Mouse (Mus musculus) olfactory bulb, adult 2 months (tissue): ENCODE measurements around the gene Fsip1. TPM values are rescaled to one million over a fixed set of nuclear protein-coding genes. Genes with fewer than 3 reads are reported as not detected.

ENCODE experiments used
- H3K27ac ChIP-seq: fragments of 200-500 bp; 2 replicates; pipeline ENCODE4 v1.5.1; 2012; ENCODE audit warnings: low read depth, low read length; ENCODE audit not compliant: insufficient read depth
- H3K4me1 ChIP-seq: fragments of 200-500 bp; 2 replicates; pipeline ENCODE4 v1.6.1; 2012; ENCODE audit warnings: low read length; ENCODE audit not compliant: control insufficient read depth, insufficient read depth
- H3K4me3 ChIP-seq: fragments of 200-500 bp; 2 replicates; pipeline ENCODE4 v1.5.1; 2012; ENCODE audit warnings: mild to moderate bottlenecking, low read depth, low read length, moderate library complexity; ENCODE audit not compliant: insufficient read depth
- CTCF ChIP-seq: fragments of 200-500 bp; IDR thresholded peaks from 2 replicates; pipeline ENCODE4 v1.5.1; 2012; ENCODE audit warnings: low read depth, mild to moderate bottlenecking, low read length, moderate library complexity; ENCODE audit not compliant: insufficient read depth
- POLR2A ChIP-seq: fragments of 200-500 bp; IDR thresholded peaks from 2 replicates; pipeline ENCODE4 v1.6.1; 2012; ENCODE audit warnings: mild to moderate bottlenecking, low read depth, low read length, moderate library complexity; ENCODE audit not compliant: insufficient read depth
- WGBS: fragments of 180-500 bp; shearing (Covaris S2); methylation state at CpG from one replicate; pipeline ENCODE4 v1.1.7; 2018; 5-methylcytosine and 5-hydroxymethylcytosine counted together
- polyA plus RNA-seq: library from polyadenylated mRNA; stranded (reverse); fragments of >200 nt; gene quantifications from 2 replicates; pipeline ENCODE4 v1.2.4, GENCODE M21; 2012; ENCODE audit warnings: low replicate concordance; ENCODE audit not compliant: missing spikeins, insufficient read depth, insufficient read length

Fsip1 gene
- polyA plus RNA-seq, 1 experiment = not detected

DNA sequence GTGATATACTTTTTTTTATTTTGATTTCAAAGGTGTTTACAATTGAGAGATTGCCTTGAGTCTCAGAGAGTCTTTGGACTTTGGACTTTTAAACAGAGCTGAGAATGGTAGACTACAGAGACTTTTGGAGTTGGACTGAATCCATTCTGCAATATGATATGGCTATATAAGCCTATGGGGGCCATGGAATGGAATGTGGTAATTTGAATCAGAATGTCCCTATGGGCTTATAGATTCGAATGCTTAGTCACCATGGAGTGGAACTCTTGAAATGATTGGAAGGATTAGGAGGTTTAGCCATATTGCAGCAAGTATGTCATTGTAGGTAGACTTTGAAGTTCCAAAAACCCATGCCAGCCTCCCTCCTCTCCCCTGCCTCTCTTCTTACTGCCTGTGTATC, 88.5 kb downstream of the Fsip1 start:
- no peak for TF ChIP-seq CTCF
- no peak for TF ChIP-seq POLR2A
- Histone ChIP-seq H3K27ac (no peak overlapping the region), H3K4me3 (no peak overlapping the region), H3K4me1 (no peaks in the 10 kb centered on the region)
- 76% methylated on average over 1 of the region's 1 CpGs for WGBS

DNA sequence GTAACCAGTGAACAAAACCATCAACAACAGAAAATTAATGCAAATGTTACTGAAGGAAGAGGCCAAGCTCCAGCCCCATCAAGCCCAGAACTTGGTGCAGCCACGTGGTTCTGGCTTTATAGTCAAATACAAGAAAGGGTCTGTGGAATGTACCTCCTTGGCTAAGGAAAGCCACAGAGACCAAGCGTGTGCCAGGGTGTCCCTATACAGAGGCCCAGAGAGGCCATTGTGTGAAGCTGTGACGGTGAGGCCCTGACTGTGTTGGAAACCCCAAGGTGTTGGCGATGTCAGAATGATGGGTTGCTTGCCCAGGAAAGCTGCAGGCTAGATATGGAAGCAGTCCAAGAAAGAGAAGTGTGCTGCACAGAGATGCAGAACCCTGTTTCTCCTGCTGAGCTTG, 89.0 kb downstream of the Fsip1 start:
- no peak overlapping the region for H3K4me3 ChIP-seq
- 70% methylated on average over 4 of the region's 4 CpGs for WGBS
- no peak overlapping the region for H3K27ac ChIP-seq
- H3K4me1 ChIP-seq = no peaks in the 10 kb centered on the region
- TF ChIP-seq CTCF (no peak), POLR2A (no peak)

DNA sequence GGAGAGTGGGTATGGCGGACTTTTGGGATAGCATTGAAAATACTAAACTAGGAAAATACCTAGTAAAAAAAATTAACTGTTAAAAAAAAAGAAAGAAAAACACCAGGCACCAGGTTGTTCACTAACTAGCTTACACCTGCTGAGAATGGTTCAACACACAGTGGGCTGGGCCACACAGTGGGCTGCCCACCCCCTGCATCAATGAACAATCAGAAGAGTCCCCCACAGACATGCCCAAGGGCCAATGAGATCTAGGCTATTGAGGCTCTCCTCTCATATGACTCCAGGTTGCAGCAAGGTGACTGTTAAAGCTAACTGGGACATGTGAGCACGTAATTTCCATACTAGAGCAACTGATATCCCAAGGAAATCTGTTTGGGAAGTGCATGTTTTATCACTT, 91.1 kb downstream of the Fsip1 start:
- Histone ChIP-seq H3K4me3 (no peak overlapping the region), H3K27ac (no peak overlapping the region), H3K4me1 (no peaks in the 10 kb centered on the region)
- WGBS = 99% methylated on average over 2 of the region's 2 CpGs
- no peak for TF ChIP-seq CTCF
- no peak for TF ChIP-seq POLR2A

DNA sequence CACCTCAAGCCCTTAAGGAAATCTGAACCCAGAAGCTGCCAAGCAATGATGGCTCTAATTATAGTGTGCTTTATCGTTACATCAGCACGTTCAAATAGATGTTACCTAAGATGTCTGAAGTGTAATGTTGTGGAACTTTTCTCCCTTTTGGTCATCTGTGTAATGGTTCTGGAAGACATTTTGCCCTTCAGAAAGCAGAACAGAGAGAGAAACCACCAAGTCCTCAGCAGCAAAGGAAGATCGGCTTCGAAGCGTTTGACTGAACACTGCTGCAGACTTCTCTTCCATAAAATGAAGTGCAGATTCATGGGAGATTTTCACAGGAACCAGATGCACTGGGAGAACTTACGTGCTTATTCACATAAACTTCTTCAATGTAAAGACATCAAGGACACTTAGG, 92.6 kb downstream of the Fsip1 start:
- TF ChIP-seq CTCF = no peak
- TF ChIP-seq POLR2A = no peak
- no peaks in the 10 kb centered on the region for H3K4me1 ChIP-seq
- H3K27ac ChIP-seq = no peak overlapping the region
- no peak overlapping the region for H3K4me3 ChIP-seq
- WGBS = 83% methylated on average over 6 of the region's 6 CpGs

DNA sequence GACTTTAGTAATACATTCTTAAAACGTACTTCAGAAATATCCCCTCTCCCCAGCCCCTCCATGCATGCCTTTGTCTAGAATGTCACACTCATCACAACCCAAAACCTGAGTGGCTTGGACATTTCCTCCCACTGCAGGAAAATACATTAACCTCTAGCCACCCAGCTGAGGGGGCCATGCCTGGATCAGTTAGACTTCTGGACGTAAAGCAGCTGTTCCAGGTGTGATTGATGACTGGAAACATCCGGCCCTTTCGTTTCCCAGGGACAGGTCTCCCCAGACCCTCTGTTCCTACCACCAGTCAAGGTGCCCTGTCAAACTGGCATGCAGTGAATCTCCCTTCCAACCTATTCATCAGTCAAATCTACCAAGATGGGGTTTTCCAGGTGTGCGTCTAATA, 94.3 kb downstream of the Fsip1 start:
- Histone ChIP-seq H3K27ac (no peak overlapping the region), H3K4me3 (no peak overlapping the region), H3K4me1 (no peaks in the 10 kb centered on the region)
- TF ChIP-seq POLR2A (no peak), CTCF (no peak)
- 94% methylated on average over 5 of the region's 5 CpGs for WGBS

DNA sequence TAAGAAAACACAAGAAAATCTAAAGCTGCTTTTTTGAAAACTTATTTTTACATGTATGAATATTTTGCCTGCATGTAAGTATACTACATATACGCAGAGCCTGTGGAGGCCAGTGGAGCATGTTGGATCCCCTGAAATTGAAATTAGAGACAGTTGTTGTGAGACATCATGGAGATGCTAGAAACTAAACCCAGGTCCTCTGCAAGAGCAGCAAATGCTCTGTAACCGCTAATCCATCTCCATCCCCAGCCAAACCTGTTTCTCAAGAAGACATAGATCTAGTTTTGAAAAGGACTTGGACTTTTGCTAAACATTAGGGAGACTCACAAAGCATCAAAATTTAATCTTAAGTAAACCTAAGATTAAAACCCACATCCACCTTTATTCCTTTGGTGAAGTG, 95.8 kb downstream of the Fsip1 start:
- no peak for TF ChIP-seq POLR2A
- no peak for TF ChIP-seq CTCF

DNA sequence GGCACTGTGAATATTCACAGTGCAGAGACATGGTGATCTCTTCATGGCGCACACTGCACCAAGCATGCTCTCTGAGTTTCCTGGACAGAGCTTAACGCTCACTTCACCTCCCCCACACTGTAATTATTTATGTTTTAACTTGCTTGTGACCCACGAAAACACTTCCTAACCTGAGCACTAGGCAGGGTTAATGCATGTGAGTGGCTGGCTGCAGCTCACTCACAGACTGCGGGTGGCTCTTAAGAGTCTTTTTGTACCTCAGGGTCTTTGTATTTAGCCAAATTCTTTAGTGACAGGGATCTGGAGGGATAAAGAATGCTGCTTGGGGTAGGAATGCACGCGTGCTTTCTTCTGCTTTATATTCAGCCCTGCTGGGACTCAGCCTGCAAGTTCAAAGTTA, 96.2 kb downstream of the Fsip1 start:
- TF ChIP-seq POLR2A (no peak), CTCF (no peak)
- WGBS = 56% methylated on average over 6 of the region's 6 CpGs
- Histone ChIP-seq H3K4me3 (no peak overlapping the region), H3K27ac (no peak overlapping the region), H3K4me1 (no peaks in the 10 kb centered on the region)

More for the DNA sequence above, 95.8 kb downstream of the Fsip1 start:
- H3K4me3 ChIP-seq = no peak overlapping the region
- no peak overlapping the region for H3K27ac ChIP-seq
- 85% methylated on average over 2 of the region's 2 CpGs for WGBS
- no peaks in the 10 kb centered on the region for H3K4me1 ChIP-seq

DNA sequence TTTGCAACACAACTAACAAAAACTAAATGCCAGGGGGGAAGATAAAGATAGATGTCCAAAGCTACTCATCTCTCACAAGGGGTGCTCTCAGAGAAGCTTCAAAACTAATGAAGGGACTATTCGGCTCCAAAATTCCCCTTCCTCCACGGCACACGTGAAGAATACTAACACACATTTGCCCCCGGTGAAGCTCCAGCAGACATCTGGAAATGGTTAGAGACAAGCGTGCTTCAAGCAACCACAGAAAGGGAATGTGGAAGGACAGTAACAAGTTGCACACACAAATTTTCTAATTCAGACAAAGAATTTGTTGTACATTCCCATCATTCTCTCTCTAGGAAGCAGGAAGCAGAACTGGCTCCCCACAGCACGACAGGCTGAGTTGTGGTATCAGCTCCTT, 97.6 kb downstream of the Fsip1 start:
- H3K4me3 ChIP-seq = no peak overlapping the region
- no peak for TF ChIP-seq CTCF
- TF ChIP-seq POLR2A = no peak
- 77% methylated on average over 6 of the region's 6 CpGs for WGBS
- no peaks in the 10 kb centered on the region for H3K4me1 ChIP-seq
- no peak overlapping the region for H3K27ac ChIP-seq

DNA sequence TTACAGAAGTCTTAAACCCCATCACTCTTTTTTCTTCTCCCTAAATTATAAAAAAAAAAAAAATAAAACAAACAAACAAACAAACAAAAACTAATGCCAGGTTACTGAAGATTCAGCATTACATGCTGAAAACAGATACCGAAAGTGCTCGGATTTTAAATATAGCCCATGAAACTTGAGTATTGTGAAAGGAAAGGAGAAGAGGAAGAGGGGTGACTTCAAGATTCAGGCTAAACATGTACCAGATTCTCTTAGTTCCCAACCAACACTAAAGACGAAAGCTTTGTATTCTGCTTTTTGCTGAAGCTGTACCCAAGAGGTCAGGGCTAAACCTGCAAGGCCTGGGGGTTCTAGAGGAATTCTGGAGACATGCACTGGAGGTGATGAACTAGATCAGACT, 98.7 kb downstream of the Fsip1 start:
- WGBS = 76% methylated on average over 3 of the region's 3 CpGs
- H3K27ac ChIP-seq = no peak overlapping the region
- TF ChIP-seq POLR2A (no peak), CTCF (no peak)

DNA sequence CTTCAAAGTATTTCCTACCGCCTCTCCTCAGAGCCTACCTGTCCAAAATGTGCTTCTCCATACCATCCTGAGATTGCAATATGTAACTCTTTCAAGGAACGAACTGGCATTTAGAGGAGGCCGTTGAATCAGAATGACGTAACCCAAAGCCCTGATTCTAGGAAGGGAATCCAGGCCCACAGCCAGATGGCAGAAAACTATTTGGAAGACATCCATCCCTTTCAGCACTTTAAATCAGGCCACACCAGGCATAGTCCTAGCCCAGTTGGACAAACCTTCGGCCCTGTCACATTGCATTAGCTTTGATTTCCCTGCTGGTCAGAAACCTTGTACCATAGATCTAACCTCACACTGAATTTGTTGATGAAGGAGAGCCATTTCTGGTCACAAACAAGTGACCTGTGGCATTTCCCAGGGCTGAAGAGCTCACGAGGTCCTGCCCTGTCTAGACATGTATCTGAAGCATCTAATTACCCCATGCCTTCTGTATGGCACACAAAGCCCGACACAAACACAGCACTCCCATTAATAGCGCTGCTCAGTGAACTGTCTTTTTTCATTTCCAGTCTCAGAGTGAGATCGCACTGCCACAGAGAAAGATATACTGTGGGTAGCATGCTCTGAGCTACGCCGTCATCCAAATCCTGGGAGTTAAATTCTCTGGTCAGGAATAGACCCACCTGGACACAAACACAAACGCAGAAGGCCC, 106.8 kb downstream of the Fsip1 start:
- TF ChIP-seq CTCF (no peak), POLR2A (no peak)
- H3K27ac ChIP-seq = no peak overlapping the region
- H3K4me3 ChIP-seq = no peak overlapping the region
- peaks cover 6% of the 10 kb centered on the region; the same call in 1 of the 2 replicates for H3K4me1 ChIP-seq
- 63% methylated on average over 12 of the region's 12 CpGs for WGBS

More for the DNA sequence above, 98.7 kb downstream of the Fsip1 start:
- Histone ChIP-seq H3K4me1 (no peaks in the 10 kb centered on the region), H3K4me3 (no peak overlapping the region)
